Mouse (Mus musculus): ENCODE results near the gene Thyn1.

GRCm38 (mm10) chr9:26993118-26993517 is 6.4 kb upstream of the Thyn1 start:
- no peak for TF ChIP-seq CTCF (IDR thresholded peaks at IDR 0.05; ENCODE audit: low read depth, low read length)
- no peak for TF ChIP-seq EP300 (IDR thresholded peaks at IDR 0.05; ENCODE audit: insufficient read depth, low read depth, low read length)
- TF ChIP-seq POLR2A (IDR thresholded peaks at IDR 0.05; ENCODE audit: insufficient read depth, low read length), result no peak

Measured in ES-Bruce4 (cell line).